Mouse (Mus musculus) forelimb bud, embryonic 11.5 days (tissue): ENCODE measurements around the gene Btbd17.
A peak's percentile ranks its signal among the peaks of the same experiment; 100 is the strongest.

ENCODE experiments used
- DNase-seq: peaks from one replicate; pipeline ENCODE4 v3.0.0-alpha.2; 2012; ENCODE audit warnings: low read depth, low spot score

Gene Btbd17

GRCm38 (mm10) chr11:114795848-114796322 lies at the start of gene Btbd17:
Gene Btbd17 (minus strand): TSS chr11:114795945.
- DNase-seq: no peak

GRCm38 (mm10) chr11:114844464-114845220 lies 48.9 kb upstream of the Btbd17 start:
- no peak for DNase-seq

GRCm38 (mm10) chr11:114843818-114844463 lies 48.2 kb upstream of the Btbd17 start:
- DNase-seq: no peak

- no peak for DNase-seq
These were observed 37.4 kb upstream of the Btbd17 start for GRCm38 (mm10) chr11:114833166-114833565.

- no peak for DNase-seq
These were observed 34.7 kb upstream of the Btbd17 start for GRCm38 (mm10) chr11:114830433-114830773.

GRCm38 (mm10) chr11:114829499-114830432 lies 34.0 kb upstream of the Btbd17 start:
- peak; percentile 93 for DNase-seq

GRCm38 (mm10) chr11:114826686-114827085 lies 30.9 kb upstream of the Btbd17 start:
- DNase-seq: no peak

GRCm38 (mm10) chr11:114823199-114823725 lies 27.5 kb upstream of the Btbd17 start:
- no peak for DNase-seq

GRCm38 (mm10) chr11:114822727-114823126 lies 27.0 kb upstream of the Btbd17 start:
- DNase-seq: no peak

GRCm38 (mm10) chr11:114821325-114821724 lies 25.6 kb upstream of the Btbd17 start:
- DNase-seq: no peak

GRCm38 (mm10) chr11:114820444-114820843 lies 24.7 kb upstream of the Btbd17 start:
- no peak for DNase-seq

GRCm38 (mm10) chr11:114819110-114819509 lies 23.4 kb upstream of the Btbd17 start:
- DNase-seq: no peak

- DNase-seq: no peak
These were observed 22.4 kb upstream of the Btbd17 start for GRCm38 (mm10) chr11:114818185-114818584.

- no peak for DNase-seq
These were observed 21.2 kb upstream of the Btbd17 start for GRCm38 (mm10) chr11:114816934-114817333.

- DNase-seq: no peak
These were observed 19.3 kb upstream of the Btbd17 start for GRCm38 (mm10) chr11:114814873-114815592.

GRCm38 (mm10) chr11:114812731-114813240 lies 17.0 kb upstream of the Btbd17 start:
- DNase-seq: peak; percentile 90

- no peak for DNase-seq
These were observed 14.6 kb upstream of the Btbd17 start for GRCm38 (mm10) chr11:114810344-114810743.

- DNase-seq: no peak
These were observed 13.6 kb upstream of the Btbd17 start for GRCm38 (mm10) chr11:114809371-114809770.

GRCm38 (mm10) chr11:114807686-114808427 lies 12.1 kb upstream of the Btbd17 start:
- DNase-seq: no peak

GRCm38 (mm10) chr11:114807025-114807424 lies 11.3 kb upstream of the Btbd17 start:
- DNase-seq: no peak
